Mouse (Mus musculus) hindbrain, embryonic 11.5 days (tissue): Measurements from ENCODE around the gene Cebpz. TPM values are rescaled to one million over a fixed set of nuclear protein-coding genes. Genes with fewer than 3 reads are reported as not detected.

ENCODE experiments used
- ATAC-seq: fragments of 200-750 bp; cut with Nextera tagmentation; 2 replicates; pipeline ENCODE4 v1.8.0; 2017; ENCODE audit warnings: mild to moderate bottlenecking, moderate TSS enrichment, moderate library complexity; ENCODE audit not compliant: low FRiP score
- DNase-seq: peaks from one replicate; pipeline ENCODE4 v3.0.0-alpha.2; 2015; ENCODE audit warnings: low spot score
- H3K27ac ChIP-seq: fragments of 300-500 bp; sonication (generic); 2 replicates; pipeline ENCODE4 v1.5.1; 2014; ENCODE audit warnings: mild to moderate bottlenecking, low read depth, low read length
- H3K27me3 ChIP-seq: fragments of 300-500 bp; sonication (generic); 2 replicates; pipeline ENCODE4 v1.6.1; 2014; ENCODE audit warnings: mild to moderate bottlenecking, low read length, moderate library complexity, mixed read lengths; ENCODE audit not compliant: control insufficient read depth, insufficient read depth
- H3K36me3 ChIP-seq: fragments of 300-500 bp; sonication (generic); 2 replicates; pipeline ENCODE4 v1.6.1; 2014; ENCODE audit warnings: mild to moderate bottlenecking, low read length, moderate library complexity, mixed read lengths; ENCODE audit not compliant: control insufficient read depth, insufficient read depth
- H3K4me1 ChIP-seq: fragments of 300-500 bp; sonication (generic); replicated peaks from 2 replicates; pipeline ENCODE4 v1.6.1; 2014; ENCODE audit warnings: low read length, mixed read lengths; ENCODE audit not compliant: control insufficient read depth, insufficient read depth
- H3K4me2 ChIP-seq: fragments of 300-500 bp; sonication (generic); replicated peaks from 2 replicates; pipeline ENCODE4 v1.6.1; 2014; ENCODE audit warnings: mild to moderate bottlenecking, low read depth, low read length
- H3K4me3 ChIP-seq: fragments of 300-500 bp; sonication (generic); 2 replicates; pipeline ENCODE4 v1.5.1; 2014; ENCODE audit warnings: low read depth, low read length
- H3K9ac ChIP-seq: fragments of 300-500 bp; sonication (generic); 2 replicates; pipeline ENCODE4 v1.6.1; 2014; ENCODE audit warnings: low read depth, low read length
- H3K9me3 ChIP-seq: fragments of 300-500 bp; sonication (generic); 2 replicates; pipeline ENCODE4 v1.6.1; 2016; ENCODE audit warnings: low read length; ENCODE audit not compliant: control insufficient read depth
- WGBS: fragments of 180-500 bp; shearing (Covaris S2); extraction: QIAGEN DNeasy Blood & Tissue Kit; methylation state at CpG from one replicate; pipeline ENCODE4 v1.1.7; 2014; 5-methylcytosine and 5-hydroxymethylcytosine counted together
- polyA plus RNA-seq: library from polyadenylated mRNA; unstranded; fragments of >200 nt; fragmentation: Nextera tagmentation; extraction: Ambion mirVana; gene quantifications from 2 replicates; pipeline ENCODE4 v1.2.1, GENCODE M21; 2014

Cebpz gene
- polyA plus RNA-seq, 1 experiment from 2014 or later, result 61.5 TPM

- 97% methylated on average over 5 of the region's 5 CpGs for WGBS
- no peak for ATAC-seq
- peaks cover 3% of the 10 kb centered on the region; the same call in 1 of the 2 replicates for H3K36me3 ChIP-seq
- H3K4me3 ChIP-seq, result no peak overlapping the region
- no peaks in the 10 kb centered on the region for H3K4me1 ChIP-seq
- no peak overlapping the region for H3K9ac ChIP-seq
- no peaks in the 10 kb centered on the region for H3K27me3 ChIP-seq
- no peak overlapping the region for H3K4me2 ChIP-seq
- H3K9me3 ChIP-seq, result no peaks in the 10 kb centered on the region
- no peak for DNase-seq
- no peak overlapping the region for H3K27ac ChIP-seq
These were observed 15.2 kb upstream of the Cebpz start for GRCm38 (mm10) chr17:78952070-78952469.

GRCm38 (mm10) chr17:78951225-78951624 lies 14.4 kb upstream of the Cebpz start:
- Histone ChIP-seq H3K9me3 (no peaks in the 10 kb centered on the region), H3K4me1 (no peaks in the 10 kb centered on the region), H3K36me3 (peaks cover 3% of the 10 kb centered on the region; the same call in 1 of the 2 replicates), H3K4me2 (no peak overlapping the region), H3K27ac (no peak overlapping the region), H3K4me3 (no peak overlapping the region), H3K27me3 (no peaks in the 10 kb centered on the region), H3K9ac (no peak overlapping the region)
- 97% methylated on average over 5 of the region's 5 CpGs for WGBS
- DNase-seq (no peak), ATAC-seq (no peak)

GRCm38 (mm10) chr17:78942579-78942978 lies 5.7 kb upstream of the Cebpz start:
- Histone ChIP-seq H3K36me3 (no peaks in the 10 kb centered on the region), H3K27ac (no peak overlapping the region), H3K4me2 (no peak overlapping the region), H3K4me3 (no peak overlapping the region), H3K4me1 (no peaks in the 10 kb centered on the region), H3K9me3 (no peaks in the 10 kb centered on the region), H3K9ac (no peak overlapping the region), H3K27me3 (no peaks in the 10 kb centered on the region)
- DNase-seq, result no peak
- ATAC-seq, result no peak
- 55% methylated on average over 11 of the region's 11 CpGs for WGBS

DNA sequence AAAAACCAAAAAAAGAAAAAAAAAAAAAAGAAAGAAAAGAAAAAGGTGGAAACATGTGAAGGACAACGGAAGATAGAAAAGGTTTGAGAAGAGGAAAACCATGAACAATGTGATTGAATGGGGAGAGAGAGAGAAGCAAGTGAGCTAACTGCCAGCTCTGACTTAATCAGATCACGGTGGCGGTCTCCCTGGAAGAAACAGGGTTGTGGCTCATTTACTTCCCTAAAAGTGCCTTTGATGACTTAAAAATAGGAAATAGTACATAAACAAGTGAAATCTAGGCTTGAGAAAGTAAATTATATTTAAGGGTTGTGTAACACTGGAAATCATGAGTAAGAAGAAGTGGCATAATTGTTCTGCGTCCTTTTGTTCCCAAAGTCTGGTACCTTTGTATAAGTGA lies 2.1 kb upstream of the Cebpz start:
- H3K4me2 ChIP-seq, result no peak overlapping the region
- no peak overlapping the region for H3K9ac ChIP-seq
- H3K27ac ChIP-seq, result no peak overlapping the region
- no peaks in the 10 kb centered on the region for H3K4me1 ChIP-seq
- H3K9me3 ChIP-seq, result no peaks in the 10 kb centered on the region
- H3K4me3 ChIP-seq, result no peak overlapping the region
- 93% methylated on average over 4 of the region's 4 CpGs for whole genome bisulfite sequencing
- H3K36me3 ChIP-seq, result peaks cover 8% of the 10 kb centered on the region; the same call in 1 of the 2 replicates
- no peak for DNase-seq
- ATAC-seq, result no peak
- H3K27me3 ChIP-seq, result no peaks in the 10 kb centered on the region

- Histone ChIP-seq H3K27ac (no peak overlapping the region), H3K4me1 (no peaks in the 10 kb centered on the region), H3K9me3 (no peaks in the 10 kb centered on the region), H3K27me3 (no peaks in the 10 kb centered on the region), H3K4me3 (peak overlapping the region; percentile 91), H3K36me3 (peaks cover 8% of the 10 kb centered on the region; the same call in 1 of the 2 replicates), H3K9ac (peak overlapping the region; percentile 51), H3K4me2 (peak overlapping the region; percentile 64)
- DNase-seq (no peak), ATAC-seq (peak; percentile 45; the same call in 1 of the 2 replicates)
- WGBS, result 11% methylated on average over 26 of the region's 26 CpGs
These were observed 475 bp upstream of the Cebpz start for GRCm38 (mm10) chr17:78937229-78937853.

- DNase-seq (no peak), ATAC-seq (no peak)
- no peaks in the 10 kb centered on the region for H3K4me1 ChIP-seq
- H3K36me3 ChIP-seq, result peaks cover 8% of the 10 kb centered on the region; the same call in 1 of the 2 replicates
- H3K9ac ChIP-seq, result no peak overlapping the region; the same call in 1 of the 2 replicates
- no peaks in the 10 kb centered on the region for H3K9me3 ChIP-seq
- no peak overlapping the region for H3K27ac ChIP-seq
- H3K27me3 ChIP-seq, result no peaks in the 10 kb centered on the region
- peak overlapping the region; percentile 91 for H3K4me3 ChIP-seq
- H3K4me2 ChIP-seq, result peak overlapping the region; percentile 60
- 95% methylated on average over 2 of the region's 2 CpGs for WGBS
These were observed 1.0 kb downstream of the Cebpz start for GRCm38 (mm10) chr17:78935857-78936256.

- Histone ChIP-seq H3K4me1 (no peaks in the 10 kb centered on the region; the same call in 1 of the 2 replicates), H3K9me3 (no peaks in the 10 kb centered on the region), H3K4me3 (no peak overlapping the region), H3K4me2 (no peak overlapping the region; the same call in 1 of the 2 replicates), H3K27ac (no peak overlapping the region), H3K9ac (no peak overlapping the region; the same call in 1 of the 2 replicates), H3K27me3 (no peaks in the 10 kb centered on the region), H3K36me3 (peaks cover 6% of the 10 kb centered on the region; the same call in 1 of the 2 replicates)
- 50% methylated on average over 6 of the region's 6 CpGs for WGBS
- DNase-seq (no peak), ATAC-seq (no peak)
These were observed 19.2 kb downstream of the Cebpz start for GRCm38 (mm10) chr17:78917696-78918095.

GRCm38 (mm10) chr17:78916899-78917298 lies 20.0 kb downstream of the Cebpz start:
- ATAC-seq (peak; percentile 23; the same call in 1 of the 2 replicates), DNase-seq (no peak)
- 7% methylated on average over 11 of the region's 11 CpGs for WGBS
- Histone ChIP-seq H3K9ac (peak overlapping the region; percentile 40), H3K36me3 (peaks cover 4% of the 10 kb centered on the region; the same call in 1 of the 2 replicates), H3K9me3 (no peaks in the 10 kb centered on the region), H3K27ac (peak overlapping the region; percentile 47; the same call in 1 of the 2 replicates), H3K4me1 (no peaks in the 10 kb centered on the region; the same call in 1 of the 2 replicates), H3K27me3 (no peaks in the 10 kb centered on the region), H3K4me2 (peak overlapping the region; percentile 50), H3K4me3 (peak overlapping the region; percentile 58)

DNA sequence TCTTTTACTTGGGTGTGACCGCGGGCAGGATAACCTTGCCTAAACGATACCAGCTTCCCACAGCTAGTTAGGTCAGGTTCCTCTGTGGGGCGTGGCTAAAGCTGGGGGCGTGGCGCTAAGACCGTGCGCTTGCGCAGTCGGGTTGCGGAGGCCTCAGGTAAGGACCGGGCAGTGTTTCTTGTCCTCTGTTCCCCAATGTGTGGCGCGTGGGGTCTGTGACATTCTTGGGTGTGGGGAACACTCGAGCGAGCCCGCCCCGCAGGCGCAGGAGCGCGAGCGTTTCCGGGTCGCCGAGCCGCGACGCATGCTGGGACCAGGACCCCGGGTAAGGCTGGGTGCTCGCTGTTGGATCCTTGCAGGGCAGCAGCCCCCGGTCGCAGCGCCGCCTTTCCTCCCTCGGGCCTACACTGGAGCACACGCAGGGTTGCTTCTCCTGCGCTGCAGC lies 20.5 kb downstream of the Cebpz start, which contains the start of gene Cebpzos:
Gene Cebpzos, plus strand, starts transcription at position 132 of the 445 bp plus-strand sequence.
- Histone ChIP-seq H3K9ac (peak within 1 kb of the TSS; percentile 40), H3K4me1 (no peaks in the 10 kb centered on the region; the same call in 1 of the 2 replicates), H3K4me2 (peak within 1 kb of the TSS; percentile 50), H3K27ac (peak within 1 kb of the TSS; percentile 47), H3K36me3 (peaks cover 3% of the 10 kb centered on the region; the same call in 1 of the 2 replicates), H3K4me3 (peak within 1 kb of the TSS; percentile 58), H3K9me3 (no peaks in the 10 kb centered on the region), H3K27me3 (no peaks in the 10 kb centered on the region)
- DNase-seq (peak; percentile 91), ATAC-seq (peak; percentile 93)
- under 1% methylated on average over 36 of the region's 37 CpGs for WGBS
